Mouse (Mus musculus) midbrain, embryonic 15.5 days (tissue): ENCODE results near the gene Ern1. TPM values are rescaled to one million over a fixed set of nuclear protein-coding genes. Genes with fewer than 3 reads are reported as not detected.
A peak's percentile ranks its signal among the peaks of the same experiment; 100 is the strongest.

Experiments used
- ATAC-seq: fragments of 200-750 bp; cut with Nextera tagmentation; replicated peaks from 2 replicates; pipeline ENCODE4 v1.8.0; 2017; ENCODE audit warnings: moderate TSS enrichment
- H3K27ac ChIP-seq: fragments of 300-500 bp; sonication (generic); 2 replicates; pipeline ENCODE4 v1.5.1; 2015; ENCODE audit warnings: mild to moderate bottlenecking, inconsistent platforms
- H3K27me3 ChIP-seq: fragments of 300-500 bp; sonication (generic); replicated peaks from 2 replicates; pipeline ENCODE4 v1.6.1; 2015; ENCODE audit warnings: inconsistent platforms
- H3K36me3 ChIP-seq: fragments of 300-500 bp; sonication (generic); replicated peaks from 2 replicates; pipeline ENCODE4 v1.6.1; 2015; ENCODE audit warnings: inconsistent platforms
- H3K4me1 ChIP-seq: fragments of 300-500 bp; sonication (generic); 2 replicates; pipeline ENCODE4 v1.6.1; 2015; ENCODE audit warnings: inconsistent platforms
- H3K4me2 ChIP-seq: fragments of 300-500 bp; sonication (generic); 2 replicates; pipeline ENCODE4 v1.6.1; 2015; ENCODE audit warnings: inconsistent platforms, mild to moderate bottlenecking, moderate library complexity
- H3K4me3 ChIP-seq: fragments of 300-500 bp; sonication (generic); 2 replicates; pipeline ENCODE4 v1.5.1; 2015; ENCODE audit warnings: mild to moderate bottlenecking, inconsistent platforms
- H3K9ac ChIP-seq: fragments of 300-500 bp; sonication (generic); 2 replicates; pipeline ENCODE4 v1.6.1; 2015; ENCODE audit warnings: mild to moderate bottlenecking, inconsistent platforms
- H3K9me3 ChIP-seq: fragments of 300-500 bp; sonication (generic); 2 replicates; pipeline ENCODE4 v1.6.1; 2016; ENCODE audit warnings: inconsistent platforms
- WGBS: fragments of 180-500 bp; shearing (Covaris S2); methylation state at CpG from one replicate; pipeline ENCODE4 v1.1.7; 2015; ENCODE audit warnings: mixed read lengths; 5-methylcytosine and 5-hydroxymethylcytosine counted together
- polyA plus RNA-seq: library from polyadenylated mRNA; unstranded; fragments of >200 nt; fragmentation: Nextera tagmentation; extraction: Ambion mirVana; gene quantifications from 2 replicates; pipeline ENCODE4 v1.2.1, GENCODE M21; 2015

Gene Ern1
- polyA plus RNA-seq, 1 experiment from 2014 or later = 7.6 TPM

GRCm38 (mm10) chr11:106391546-106392188 lies 96.0 kb downstream of the Ern1 start:
- WGBS = 30% methylated on average over 6 of the region's 6 CpGs
- H3K9me3 ChIP-seq = no peaks in the 10 kb centered on the region
- no peaks in the 10 kb centered on the region for H3K4me1 ChIP-seq
- H3K4me2 ChIP-seq = no peak overlapping the region
- H3K36me3 ChIP-seq = no peaks in the 10 kb centered on the region
- H3K4me3 ChIP-seq = no peak overlapping the region
- H3K9ac ChIP-seq = no peak overlapping the region
- no peak overlapping the region for H3K27ac ChIP-seq
- H3K27me3 ChIP-seq = no peaks in the 10 kb centered on the region
- 0 out of 2 replicates have a peak, but pooled peaks have one; percentile 42 for ATAC-seq

DNA sequence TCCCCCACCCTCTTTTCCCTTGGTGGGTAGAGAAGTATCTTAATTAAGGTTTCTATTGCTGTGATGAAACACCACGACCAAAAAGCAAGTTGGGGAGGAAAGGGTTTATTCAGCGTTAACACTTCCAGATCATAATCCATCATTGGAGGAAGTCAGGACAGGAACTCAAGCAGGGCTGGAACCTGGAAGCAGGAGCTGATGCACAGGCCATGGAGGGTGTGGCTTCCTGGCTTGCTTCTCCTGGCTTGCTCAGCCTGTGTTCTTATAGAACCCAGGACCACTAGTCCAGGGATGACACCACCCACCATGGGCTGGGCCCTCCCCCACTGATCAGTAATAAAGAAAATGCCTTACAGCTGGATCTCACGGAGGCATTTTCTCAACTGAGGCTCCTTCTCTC lies 96.9 kb downstream of the Ern1 start:
- no peak overlapping the region for H3K4me3 ChIP-seq
- whole genome bisulfite sequencing = 78% methylated on average over 3 of the region's 3 CpGs
- H3K9ac ChIP-seq = no peak overlapping the region
- no peak overlapping the region for H3K4me2 ChIP-seq
- no peaks in the 10 kb centered on the region for H3K4me1 ChIP-seq
- H3K9me3 ChIP-seq = no peaks in the 10 kb centered on the region
- no peaks in the 10 kb centered on the region for H3K27me3 ChIP-seq
- no peak for ATAC-seq
- no peaks in the 10 kb centered on the region for H3K36me3 ChIP-seq
- no peak overlapping the region for H3K27ac ChIP-seq

- 47% methylated on average over 3 of the region's 3 CpGs for WGBS
Measured at GRCm38 (mm10) chr11:106389611-106390010, 98.0 kb downstream of the Ern1 start.

GRCm38 (mm10) chr11:106387791-106388216 lies 99.8 kb downstream of the Ern1 start, which contains the start of gene Icam2:
Icam2 (minus strand) TSS chr11:106388075.
- H3K9ac ChIP-seq = no peak within 1 kb of the TSS
- H3K4me2 ChIP-seq = no peak within 1 kb of the TSS
- H3K4me3 ChIP-seq = no peak within 1 kb of the TSS
- no peak for ATAC-seq
- H3K27ac ChIP-seq = no peak within 1 kb of the TSS
- no peaks in the 10 kb centered on the region for H3K4me1 ChIP-seq
- no peaks in the 10 kb centered on the region for H3K36me3 ChIP-seq
- 77% methylated on average over 6 of the region's 6 CpGs for WGBS
- H3K9me3 ChIP-seq = no peaks in the 10 kb centered on the region
- no peaks in the 10 kb centered on the region for H3K27me3 ChIP-seq

More at GRCm38 (mm10) chr11:106389611-106390010, 98.0 kb downstream of the Ern1 start:
- Histone ChIP-seq H3K9ac (no peak overlapping the region), H3K9me3 (no peaks in the 10 kb centered on the region), H3K4me1 (no peaks in the 10 kb centered on the region), H3K36me3 (no peaks in the 10 kb centered on the region), H3K27ac (no peak overlapping the region), H3K4me3 (no peak overlapping the region), H3K4me2 (no peak overlapping the region), H3K27me3 (no peaks in the 10 kb centered on the region)
- no peak for ATAC-seq

DNA sequence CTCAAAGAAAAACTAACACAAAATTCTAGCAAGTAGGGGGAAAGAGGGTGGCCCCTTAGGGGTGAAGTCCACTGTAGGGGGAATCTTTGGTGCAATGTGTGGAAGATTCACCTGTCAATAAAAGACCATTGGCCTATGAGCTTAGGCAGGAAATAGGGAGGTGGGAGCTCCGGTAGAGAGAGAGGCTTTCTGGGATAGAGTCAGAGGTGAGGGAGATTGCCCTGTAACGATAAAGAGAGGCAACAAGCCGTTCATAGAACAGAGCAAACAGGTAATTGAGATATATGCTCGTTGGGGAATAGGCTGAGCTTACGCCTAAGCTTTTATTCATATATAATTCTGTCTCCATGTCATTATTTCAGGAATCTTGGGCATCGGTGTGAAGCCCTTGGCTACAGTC lies 100.6 kb downstream of the Ern1 start:
- Histone ChIP-seq H3K9ac (no peak overlapping the region), H3K4me1 (no peaks in the 10 kb centered on the region), H3K9me3 (no peaks in the 10 kb centered on the region), H3K4me3 (no peak overlapping the region), H3K27me3 (no peaks in the 10 kb centered on the region), H3K4me2 (no peak overlapping the region), H3K36me3 (no peaks in the 10 kb centered on the region), H3K27ac (no peak overlapping the region)
- no peak for ATAC-seq
- 82% methylated on average over 6 of the region's 6 CpGs for WGBS

DNA sequence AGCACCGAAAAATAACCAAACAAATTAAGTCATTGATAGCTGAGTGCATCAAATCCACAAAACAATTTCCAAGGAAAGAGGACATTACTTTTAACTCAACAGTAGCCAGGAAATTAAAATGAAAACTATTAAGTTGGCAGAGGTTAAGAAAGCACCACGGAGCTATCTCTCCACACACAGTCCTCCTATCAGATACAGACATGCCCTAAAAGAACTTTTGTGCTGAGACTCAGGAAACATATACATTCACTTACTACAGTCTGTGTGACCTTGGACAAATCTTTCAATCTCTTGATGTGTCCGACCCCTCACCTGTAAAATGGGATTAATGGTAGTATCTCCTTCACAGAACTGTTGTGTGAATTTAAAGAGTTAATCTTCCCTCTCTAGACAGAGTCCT lies 101.2 kb downstream of the Ern1 start:
- WGBS = 88% methylated on average over 3 of the region's 3 CpGs
- no peak overlapping the region for H3K27ac ChIP-seq
- no peak overlapping the region for H3K4me2 ChIP-seq
- no peaks in the 10 kb centered on the region for H3K4me1 ChIP-seq
- no peaks in the 10 kb centered on the region for H3K27me3 ChIP-seq
- ATAC-seq = no peak
- H3K4me3 ChIP-seq = no peak overlapping the region
- no peaks in the 10 kb centered on the region for H3K9me3 ChIP-seq
- H3K36me3 ChIP-seq = no peaks in the 10 kb centered on the region
- no peak overlapping the region for H3K9ac ChIP-seq

DNA sequence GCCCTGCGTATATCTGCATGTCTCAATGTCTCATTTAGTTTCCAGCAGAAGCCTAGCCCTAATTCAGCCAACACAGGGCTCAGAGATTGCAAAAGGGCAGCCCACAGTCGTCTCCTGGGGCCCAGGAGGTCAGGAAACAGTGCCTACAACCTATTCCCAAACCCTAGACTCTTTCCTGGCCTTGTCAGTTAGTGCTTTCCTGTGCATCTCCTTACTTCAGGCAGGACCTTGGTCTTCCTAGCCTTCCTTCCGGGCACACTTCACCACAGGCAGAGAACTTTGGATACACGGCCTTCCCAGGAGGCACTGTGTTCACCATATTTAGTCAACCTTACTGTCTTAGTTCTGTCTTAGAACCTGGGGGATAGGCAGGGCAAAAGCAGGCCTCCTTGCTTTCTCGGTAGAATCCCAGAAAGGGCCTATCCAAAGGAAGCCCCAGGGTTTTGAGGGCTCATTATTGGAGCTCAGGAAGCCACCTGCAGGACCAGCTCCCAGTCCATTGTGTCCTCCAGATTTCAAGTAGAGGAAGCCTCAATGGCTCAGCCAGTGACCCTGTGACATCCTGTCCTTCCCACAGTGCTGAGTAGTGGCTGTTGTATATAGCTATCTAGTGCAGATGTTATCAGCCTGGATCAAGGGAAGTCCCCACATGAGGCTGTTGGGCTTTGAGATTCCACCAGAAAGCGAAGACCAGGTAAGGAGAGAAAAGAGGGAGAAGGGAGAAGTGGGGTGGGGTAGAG lies 104.4 kb downstream of the Ern1 start:
- no peak for ATAC-seq
- Histone ChIP-seq H3K27me3 (no peaks in the 10 kb centered on the region), H3K9me3 (no peaks in the 10 kb centered on the region), H3K27ac (no peak overlapping the region), H3K4me2 (no peak overlapping the region), H3K4me3 (no peak overlapping the region), H3K36me3 (no peaks in the 10 kb centered on the region), H3K9ac (no peak overlapping the region), H3K4me1 (no peaks in the 10 kb centered on the region)
- 80% methylated on average over 6 of the region's 6 CpGs for WGBS

DNA sequence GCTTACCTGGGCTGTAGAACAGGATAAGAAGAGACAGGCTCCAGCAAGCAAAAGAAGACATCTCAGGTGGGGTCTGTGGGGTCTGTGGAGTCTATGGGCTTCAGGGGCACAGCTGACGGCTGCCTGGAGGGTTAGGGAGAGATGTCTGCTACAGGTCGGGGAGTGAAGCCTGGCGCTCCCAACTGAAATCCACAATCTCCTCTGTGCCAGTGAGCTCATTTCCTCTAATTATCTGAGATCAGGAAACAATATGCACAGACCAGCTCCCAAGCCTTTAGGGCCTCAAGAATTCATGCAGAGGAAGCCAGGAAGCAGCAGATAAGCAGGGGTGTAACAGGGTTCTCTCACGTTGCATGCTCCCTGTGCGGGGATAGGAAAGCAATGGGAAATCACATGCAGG lies 105.2 kb downstream of the Ern1 start:
- Histone ChIP-seq H3K27me3 (no peaks in the 10 kb centered on the region), H3K4me3 (no peak overlapping the region), H3K4me2 (no peak overlapping the region), H3K36me3 (no peaks in the 10 kb centered on the region), H3K9ac (no peak overlapping the region), H3K9me3 (no peaks in the 10 kb centered on the region), H3K27ac (no peak overlapping the region), H3K4me1 (no peaks in the 10 kb centered on the region)
- no peak for ATAC-seq
- 82% methylated on average over 5 of the region's 5 CpGs for WGBS

- no peak overlapping the region for H3K27ac ChIP-seq
- no peaks in the 10 kb centered on the region for H3K9me3 ChIP-seq
- H3K4me3 ChIP-seq = no peak overlapping the region
- H3K9ac ChIP-seq = no peak overlapping the region
- no peak overlapping the region for H3K4me2 ChIP-seq
- H3K36me3 ChIP-seq = no peaks in the 10 kb centered on the region
- ATAC-seq = no peak
- H3K4me1 ChIP-seq = no peaks in the 10 kb centered on the region
- H3K27me3 ChIP-seq = no peaks in the 10 kb centered on the region
- WGBS = 82% methylated on average over 7 of the region's 7 CpGs
Measured at GRCm38 (mm10) chr11:106381883-106382282, 105.8 kb downstream of the Ern1 start.

GRCm38 (mm10) chr11:106381011-106381410 lies 106.6 kb downstream of the Ern1 start:
- H3K4me2 ChIP-seq = no peak overlapping the region

GRCm38 (mm10) chr11:106374979-106375378 lies 112.7 kb downstream of the Ern1 start:
- 84% methylated on average over 5 of the region's 5 CpGs for WGBS
- H3K4me2 ChIP-seq = no peak overlapping the region

More at GRCm38 (mm10) chr11:106381011-106381410, 106.6 kb downstream of the Ern1 start:
- Histone ChIP-seq H3K27ac (no peak overlapping the region), H3K27me3 (no peaks in the 10 kb centered on the region), H3K4me1 (no peaks in the 10 kb centered on the region), H3K36me3 (no peaks in the 10 kb centered on the region), H3K9me3 (no peaks in the 10 kb centered on the region), H3K4me3 (no peak overlapping the region), H3K9ac (no peak overlapping the region)
- ATAC-seq = no peak
- WGBS = 85% methylated on average over 11 of the region's 11 CpGs

DNA sequence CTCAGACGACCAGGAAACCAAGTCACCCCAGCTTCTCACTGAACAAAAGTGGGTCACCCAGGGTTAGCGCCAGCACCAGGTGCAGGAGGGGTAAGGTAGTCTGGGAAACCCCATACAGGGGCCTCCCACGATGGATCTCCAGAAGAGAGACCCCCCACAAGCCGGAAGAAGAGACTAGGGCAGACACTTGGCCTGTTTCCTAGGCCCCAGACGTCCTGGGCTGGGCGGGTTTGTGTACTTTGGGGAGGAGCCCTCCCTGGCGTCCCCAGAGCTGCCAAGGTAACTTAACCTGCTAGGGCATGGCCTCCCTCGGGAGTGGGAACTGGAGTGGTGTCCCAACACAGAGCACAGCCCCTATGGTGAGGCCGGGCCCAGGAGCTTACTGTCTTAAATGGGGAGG lies 113.1 kb downstream of the Ern1 start:
- Histone ChIP-seq H3K4me2 (no peak overlapping the region), H3K9me3 (no peaks in the 10 kb centered on the region), H3K9ac (no peak overlapping the region), H3K27ac (no peak overlapping the region), H3K4me1 (no peaks in the 10 kb centered on the region), H3K36me3 (no peaks in the 10 kb centered on the region), H3K27me3 (no peaks in the 10 kb centered on the region), H3K4me3 (no peak overlapping the region)
- WGBS = 55% methylated on average over 9 of the region's 9 CpGs
- ATAC-seq = no peak

More at GRCm38 (mm10) chr11:106374979-106375378, 112.7 kb downstream of the Ern1 start:
- Histone ChIP-seq H3K9me3 (no peaks in the 10 kb centered on the region), H3K9ac (no peak overlapping the region), H3K27ac (no peak overlapping the region), H3K36me3 (no peaks in the 10 kb centered on the region), H3K4me3 (no peak overlapping the region), H3K4me1 (no peaks in the 10 kb centered on the region), H3K27me3 (no peaks in the 10 kb centered on the region)
- no peak for ATAC-seq

- Histone ChIP-seq H3K27me3 (no peaks in the 10 kb centered on the region), H3K4me2 (no peak overlapping the region), H3K4me3 (no peak overlapping the region), H3K9me3 (no peaks in the 10 kb centered on the region), H3K9ac (no peak overlapping the region), H3K36me3 (no peaks in the 10 kb centered on the region), H3K4me1 (no peaks in the 10 kb centered on the region), H3K27ac (no peak overlapping the region)
- WGBS = 64% methylated on average over 11 of the region's 11 CpGs
- ATAC-seq = no peak
Measured at GRCm38 (mm10) chr11:106373998-106374397, 113.7 kb downstream of the Ern1 start.
